Mouse (Mus musculus) spleen, postnatal 4 days (tissue): ENCODE data around the gene Dagla.

Experiments used
- DNase-seq, 2 experiments: peaks; one replicate each; pipeline ENCODE4 v3.0.0; 2022; ENCODE audit warnings: low spot score in 2 of 2

The Dagla gene

GRCm38 (mm10) chr19:10239419-10239818, 65.3 kb downstream of the Dagla start:
- DNase-seq = no peak

- no peak for DNase-seq
Observed at GRCm38 (mm10) chr19:10238477-10238876, 66.2 kb downstream of the Dagla start.

- DNase-seq = no peak
Observed at GRCm38 (mm10) chr19:10235784-10236565, 68.7 kb downstream of the Dagla start.

- no peak for DNase-seq
Observed at GRCm38 (mm10) chr19:10232327-10233017, 72.2 kb downstream of the Dagla start.

- no peak for DNase-seq
Observed at GRCm38 (mm10) chr19:10231871-10232270, 72.8 kb downstream of the Dagla start.

GRCm38 (mm10) chr19:10231016-10231415, 73.7 kb downstream of the Dagla start:
- no peak for DNase-seq

- DNase-seq = no peak
Observed at GRCm38 (mm10) chr19:10225767-10226166, 78.9 kb downstream of the Dagla start.

- DNase-seq = no peak
Observed at GRCm38 (mm10) chr19:10224637-10225453, 79.8 kb downstream of the Dagla start.

- no peak for DNase-seq
Observed at GRCm38 (mm10) chr19:10223561-10223960, 81.1 kb downstream of the Dagla start.

- no peak for DNase-seq
Observed at GRCm38 (mm10) chr19:10222656-10223055, 82.0 kb downstream of the Dagla start.

GRCm38 (mm10) chr19:10221585-10221984, 83.1 kb downstream of the Dagla start:
- DNase-seq = no peak

- no peak for DNase-seq
Observed at GRCm38 (mm10) chr19:10219593-10219992, 85.1 kb downstream of the Dagla start.

- peak; percentile 43 to 75 for DNase-seq
Observed at GRCm38 (mm10) chr19:10219108-10219507, 85.6 kb downstream of the Dagla start.

GRCm38 (mm10) chr19:10216101-10216500, 88.6 kb downstream of the Dagla start:
- no peak for DNase-seq

GRCm38 (mm10) chr19:10213796-10214471, 90.7 kb downstream of the Dagla start:
- DNase-seq = no peak

- DNase-seq = no peak
Observed at GRCm38 (mm10) chr19:10210885-10211284, 93.8 kb downstream of the Dagla start.

- no peak for DNase-seq
Observed at GRCm38 (mm10) chr19:10208851-10209250, 95.8 kb downstream of the Dagla start.

GRCm38 (mm10) chr19:10205051-10205450, 99.6 kb downstream of the Dagla start:
- no peak for DNase-seq

GRCm38 (mm10) chr19:10204616-10205001, 100.1 kb downstream of the Dagla start:
- peak; percentile 44 to 70 for DNase-seq

- DNase-seq = peak; percentile 90 to 96
Observed at GRCm38 (mm10) chr19:10203848-10204615, 100.6 kb downstream of the Dagla start, which contains the start of the genes Tmem258 and Fen1. Gene Tmem258 (plus strand): TSS chr19:10204014. Gene Fen1 (minus strand): TSS chr19:10204169.
